Mouse (Mus musculus) erythroblast, adult 5-6 weeks (primary cell): ENCODE results near the gene Rnf182. TPM values are rescaled to one million over a fixed set of nuclear protein-coding genes. Genes with fewer than 3 reads are reported as not detected.

Source experiments
- ATAC-seq: replicated peaks from 2 replicates; pipeline ENCODE4 v1.8.0; 2016; ENCODE audit warnings: moderate number of reproducible peaks, mild to moderate bottlenecking, moderate TSS enrichment, inconsistent platforms; ENCODE audit not compliant: poor library complexity, low FRiP score, severe bottlenecking
- total RNA-seq, 2 experiments: library from RNA; stranded (forward) in 1 of 2; stranded (reverse) in 1 of 2; fragments of 150-400 nt in 1 of 2; fragments of 200-764, 138-1000 nt in 1 of 2; gene quantifications; 2 replicates each; pipeline versions ENCODE4 v1.2.3 to v1.2.4; 2015 to 2017; ENCODE audit warnings: low replicate concordance in 2 of 2

The Rnf182 gene
- total RNA-seq, 2 experiments from 2014 or later: not detected

- ATAC-seq: no peak
Observed at GRCm38 (mm10) chr13:43603042-43603441, 12.5 kb upstream of the Rnf182 start.

- no peak for ATAC-seq
Observed at GRCm38 (mm10) chr13:43608854-43609253, 6.7 kb upstream of the Rnf182 start.

GRCm38 (mm10) chr13:43612040-43612439 is 3.5 kb upstream of the Rnf182 start:
- no peak for ATAC-seq

GRCm38 (mm10) chr13:43614667-43615066 is 843 bp upstream of the Rnf182 start:
- ATAC-seq: no peak

- ATAC-seq: no peak
Observed at GRCm38 (mm10) chr13:43615194-43615576, 325 bp upstream of the Rnf182 start.

GRCm38 (mm10) chr13:43616551-43616950 is 1.0 kb downstream of the Rnf182 start:
- no peak for ATAC-seq

- no peak for ATAC-seq
Observed at GRCm38 (mm10) chr13:43619550-43620175, 4.2 kb downstream of the Rnf182 start.

- ATAC-seq: no peak
Observed at GRCm38 (mm10) chr13:43627922-43628321, 12.4 kb downstream of the Rnf182 start.

- ATAC-seq: no peak
Observed at GRCm38 (mm10) chr13:43629785-43630184, 14.3 kb downstream of the Rnf182 start.

- ATAC-seq: no peak
Observed at GRCm38 (mm10) chr13:43631266-43631665, 15.8 kb downstream of the Rnf182 start.

- no peak for ATAC-seq
Observed at GRCm38 (mm10) chr13:43633024-43633423, 17.5 kb downstream of the Rnf182 start.

GRCm38 (mm10) chr13:43637720-43638119 is 22.2 kb downstream of the Rnf182 start:
- ATAC-seq: no peak

GRCm38 (mm10) chr13:43644991-43645390 is 29.5 kb downstream of the Rnf182 start:
- no peak for ATAC-seq

GRCm38 (mm10) chr13:43648556-43648955 is 33.0 kb downstream of the Rnf182 start:
- no peak for ATAC-seq

GRCm38 (mm10) chr13:43651277-43651676 is 35.8 kb downstream of the Rnf182 start:
- ATAC-seq: no peak

- ATAC-seq: no peak
Observed at GRCm38 (mm10) chr13:43654091-43654490, 38.6 kb downstream of the Rnf182 start.

- ATAC-seq: no peak
Observed at GRCm38 (mm10) chr13:43663225-43663624, 47.7 kb downstream of the Rnf182 start.

- ATAC-seq: no peak
Observed at GRCm38 (mm10) chr13:43666130-43666529, 50.6 kb downstream of the Rnf182 start.

- no peak for ATAC-seq
Observed at GRCm38 (mm10) chr13:43666920-43667319, 51.4 kb downstream of the Rnf182 start.

GRCm38 (mm10) chr13:43677159-43677882 is 61.8 kb downstream of the Rnf182 start:
- ATAC-seq: no peak

GRCm38 (mm10) chr13:43677883-43678244 is 62.4 kb downstream of the Rnf182 start:
- ATAC-seq: no peak
